8 mouse cellular contexts compared by ENCODE assay signal in the genomic region with DNA sequence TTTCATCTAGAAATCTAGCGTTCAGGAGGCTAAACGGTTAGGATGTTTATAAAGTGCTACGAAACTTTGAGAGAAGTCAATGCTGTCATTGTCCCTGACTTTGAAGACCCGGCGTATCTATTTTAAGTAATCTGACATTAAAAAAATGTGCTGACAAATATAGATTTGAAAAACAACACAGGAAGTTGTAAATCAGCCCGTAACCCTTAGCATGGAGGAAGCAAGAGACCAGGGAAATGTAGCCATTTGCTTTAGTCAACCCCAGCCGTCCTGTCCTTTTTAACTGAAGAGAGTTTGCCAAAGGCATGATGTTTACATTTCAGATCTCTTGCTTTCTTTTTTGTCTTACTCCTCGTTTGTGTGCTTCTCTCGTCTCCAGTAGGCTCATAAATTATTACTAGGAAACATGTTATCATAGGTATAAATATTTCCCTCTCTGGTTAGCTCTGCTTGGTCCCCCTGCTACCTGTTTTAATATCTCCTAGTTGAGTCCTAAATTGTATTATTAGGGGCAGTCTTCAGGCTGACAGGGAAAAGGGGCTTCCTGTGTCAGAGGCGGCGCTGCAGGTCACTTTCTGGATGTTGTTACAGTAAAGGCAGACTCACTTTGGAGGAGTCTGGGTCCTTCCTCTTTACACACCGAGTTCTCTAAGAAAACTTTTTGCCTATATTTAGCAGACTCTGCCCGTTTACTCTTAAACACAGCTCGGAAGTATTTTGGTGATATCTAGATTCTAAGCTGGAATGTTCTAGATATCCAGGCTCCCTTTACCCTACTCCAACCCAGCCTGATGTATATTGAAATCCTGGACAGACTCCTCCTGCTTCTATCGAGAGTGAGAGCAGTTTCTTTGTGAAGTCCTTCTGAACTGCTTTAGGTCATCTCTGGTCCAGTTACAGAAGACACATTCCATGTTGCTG.
DNase-seq lines count a peak whose midpoint lies in the region; ATAC-seq and TF ChIP-seq lines count a peak whose summit lies in the region.

No protein-coding gene starts in this region.

- DNase-seq in T-cell, adult 2 months (ENCODE audit: low spot score), result peak; percentile 22
- peak; percentile 58 for DNase-seq in kidney, adult 9 months
- peak; percentile 49 for DNase-seq in lung, postnatal 10 days
- no peak for DNase-seq in cerebellum, adult 11-12 months
- no peak for DNase-seq in midbrain, postnatal 0 days (ENCODE audit: low spot score)
- DNase-seq in right cerebral cortex, postnatal 36 days (ENCODE audit: low spot score in 2 of 2), result no peak

- H3K27me3 ChIP-seq in embryonic facial prominence, embryonic 13.5 days, result no peaks in the 10 kb centered on the region
- H3K27me3 ChIP-seq in midbrain, postnatal 0 days (ENCODE audit: insufficient read depth, low read length), result no peaks in the 10 kb centered on the region

- peaks cover 31% of the 10 kb centered on the region for H3K4me1 ChIP-seq in embryonic facial prominence, embryonic 13.5 days
- H3K4me1 ChIP-seq in midbrain, postnatal 0 days (ENCODE audit: insufficient read depth, low read length), result no peaks in the 10 kb centered on the region

- H3K4me2 ChIP-seq in embryonic facial prominence, embryonic 13.5 days, result peak overlapping the region; percentile 16
- no peak overlapping the region for H3K4me2 ChIP-seq in midbrain, postnatal 0 days (ENCODE audit: low read depth, low read length, poor library complexity, severe bottlenecking)

- no peaks in the 10 kb centered on the region for H3K9me3 ChIP-seq in embryonic facial prominence, embryonic 13.5 days
- no peaks in the 10 kb centered on the region for H3K9me3 ChIP-seq in midbrain, postnatal 0 days (ENCODE audit: low read length)

- H3K9ac ChIP-seq in embryonic facial prominence, embryonic 13.5 days, result 0 out of 2 replicates have a peak overlapping the region, but pooled peaks have one; percentile 16
- no peak overlapping the region for H3K9ac ChIP-seq in midbrain, postnatal 0 days (replicated peaks; ENCODE audit: low read length, poor library complexity, severe bottlenecking)

- no peak overlapping the region for H3K4me3 ChIP-seq in embryonic facial prominence, embryonic 13.5 days
- no peak overlapping the region for H3K4me3 ChIP-seq in midbrain, postnatal 0 days (ENCODE audit: low read depth, low read length)

- ATAC-seq in embryonic facial prominence, embryonic 13.5 days (ENCODE audit: insufficient number of reproducible peaks, insufficient read depth, low FRiP score, low TSS enrichment, low read depth), result no peak
- no peak for ATAC-seq in midbrain, postnatal 0 days (ENCODE audit: low FRiP score)
- ATAC-seq in frontal cortex, adult (ENCODE audit: low TSS enrichment), result no peak

- peak overlapping the region; percentile 74 for H3K27ac ChIP-seq in embryonic facial prominence, embryonic 13.5 days
- no peak overlapping the region for H3K27ac ChIP-seq in midbrain, postnatal 0 days (ENCODE audit: low read depth, low read length)

- no peak for TF ChIP-seq CTCF in midbrain, postnatal 0 days (IDR thresholded peaks at IDR 0.05)

- 39% methylated on average over 15 of the region's 15 CpGs for WGBS in embryonic facial prominence, embryonic 13.5 days
- WGBS in midbrain, postnatal 0 days, result 66% methylated on average over 15 of the region's 15 CpGs

- no peaks in the 10 kb centered on the region for H3K36me3 ChIP-seq in embryonic facial prominence, embryonic 13.5 days
- no peaks in the 10 kb centered on the region for H3K36me3 ChIP-seq in midbrain, postnatal 0 days (ENCODE audit: insufficient read depth, low read length)

Comparison
In these comparisons a context has a peak if more than half of its experiments do, and no peak if none do; other contexts are left out.
1. DNase-seq: peak in T-cell, adult 2 months (single experiment), kidney, adult 9 months (single experiment) and lung, postnatal 10 days (single experiment); none in cerebellum, adult 11-12 months (single experiment), midbrain, postnatal 0 days (single experiment) and right cerebral cortex, postnatal 36 days (0 of 2).